14 mouse cellular contexts compared by ENCODE assay signal in genomic region chr2:133397566-133397965, GRCm38 (mm10).
"Had no signal": no experiment of that assay in that cellular context is flagged by ENCODE, and none has a peak within 500 bp of the region (broad histone marks: within the 10 kb centered on the region; RNA-seq: fewer than 3 reads in every experiment).

No protein-coding gene starts in this region.

- H3K4me2 ChIP-seq: limb, embryonic 13.5 days; liver, embryonic 13.5 days; midbrain, embryonic 11.5 days; midbrain, embryonic 15.5 days; neural tube, embryonic 12.5 days had no signal

- H3K9ac ChIP-seq: limb, embryonic 13.5 days; liver, embryonic 13.5 days; liver, postnatal 0 days; midbrain, embryonic 15.5 days; neural tube, embryonic 12.5 days had no signal

- H3K27ac ChIP-seq: limb, embryonic 13.5 days; liver, embryonic 13.5 days; macrophage; midbrain, embryonic 15.5 days; neural tube, embryonic 12.5 days; stomach, postnatal 0 days had no signal

- H3K36me3 ChIP-seq: limb, embryonic 13.5 days; liver, embryonic 13.5 days; midbrain, embryonic 15.5 days; neural tube, embryonic 12.5 days had no signal

- H3K9me3 ChIP-seq: limb, embryonic 13.5 days; liver, embryonic 13.5 days; midbrain, embryonic 15.5 days; neural tube, embryonic 12.5 days had no signal

- DNase-seq: kidney, adult 11 months; kidney, adult 9 months; kidney, postnatal 36 days; liver, embryonic 13.5 days; liver, postnatal 0 days; thymus, postnatal 14 days had no signal

- H3K4me3 ChIP-seq: limb, embryonic 13.5 days; liver, embryonic 13.5 days; megakaryocyte, embryonic 14.5 days; midbrain, embryonic 15.5 days; neural tube, embryonic 12.5 days had no signal

- ATAC-seq: inflammation-experienced regulatory T-cells, adult 6 months; liver, postnatal 0 days; midbrain, embryonic 15.5 days had no signal

- H3K27me3 ChIP-seq: liver, embryonic 13.5 days; neural tube, embryonic 12.5 days had no signal
